Mouse (Mus musculus) CH12F3 (cell line): ENCODE measurements around the gene Eif3l.

ENCODE experiments used
- in situ Hi-C: fragments of 300-500 bp; cut with MboI; formaldehyde crosslinking; loops from 2 replicates; pipeline ENCODE4 v1.14.3; 2020; ENCODE audit warnings: low sequenced_read_pairs

Eif3l gene

DNA sequence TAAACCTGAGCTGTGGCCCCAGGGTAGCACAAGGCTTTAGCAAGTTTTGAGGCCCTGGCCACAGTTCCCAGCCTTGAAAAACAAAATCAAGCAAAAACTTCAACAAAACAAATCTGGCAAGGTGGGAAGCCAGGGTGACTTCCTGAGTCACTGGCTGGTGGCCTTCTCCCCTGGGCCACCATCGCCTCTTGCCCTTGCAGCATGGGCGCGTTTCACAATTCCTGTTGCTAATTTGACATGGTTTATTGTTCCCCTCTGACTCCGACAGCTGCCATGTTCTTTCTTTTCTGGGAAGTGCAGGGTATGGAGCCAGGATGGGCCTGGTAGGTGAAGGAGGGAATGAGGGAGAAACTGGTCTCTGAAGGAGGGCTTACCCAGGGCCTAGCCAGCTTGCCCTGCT is 47.1 kb downstream of the Eif3l start:
- in situ Hi-C loops: no loop called here

DNA sequence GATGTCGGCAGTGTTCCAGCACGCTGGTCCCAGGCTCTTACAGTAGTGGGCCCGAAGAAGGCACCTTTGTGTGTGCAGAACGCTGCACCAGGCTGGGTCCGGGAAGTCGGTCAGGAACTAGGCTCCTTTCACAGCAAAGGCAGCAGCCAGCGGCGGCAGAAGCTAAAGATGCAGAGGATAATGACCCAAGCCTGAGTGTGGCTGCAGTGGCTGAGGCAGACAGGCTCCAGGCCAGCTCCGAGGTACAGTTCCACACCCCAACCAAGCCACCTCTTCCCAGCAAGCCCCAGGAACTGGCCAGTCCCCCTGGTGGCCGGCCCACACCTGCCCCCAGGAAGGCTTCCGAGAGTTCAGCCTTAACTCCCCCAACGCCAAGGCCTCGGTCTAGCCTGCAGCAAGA is 47.6 kb downstream of the Eif3l start:
- in situ Hi-C loops: no loop called here

DNA sequence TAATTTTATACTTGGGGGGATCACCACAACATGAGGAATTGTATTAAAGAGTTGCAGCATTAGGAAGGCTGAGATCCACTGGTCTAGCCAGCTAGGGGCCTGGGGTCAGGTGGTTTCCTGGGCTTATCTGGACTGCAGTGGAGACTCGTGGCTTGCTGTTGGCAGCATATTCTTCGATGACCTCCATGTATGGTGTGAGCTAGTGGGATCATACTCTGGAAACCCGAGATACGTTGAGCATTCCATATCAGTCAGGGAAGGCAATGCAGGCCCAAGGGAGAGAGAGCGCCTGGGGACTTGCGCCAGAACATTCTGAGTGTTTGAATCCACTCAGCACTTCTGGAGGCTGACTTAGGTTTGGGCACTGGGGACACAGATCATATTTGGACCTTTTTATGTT is 48.8 kb downstream of the Eif3l start:
- in situ Hi-C loops: no loop called here

DNA sequence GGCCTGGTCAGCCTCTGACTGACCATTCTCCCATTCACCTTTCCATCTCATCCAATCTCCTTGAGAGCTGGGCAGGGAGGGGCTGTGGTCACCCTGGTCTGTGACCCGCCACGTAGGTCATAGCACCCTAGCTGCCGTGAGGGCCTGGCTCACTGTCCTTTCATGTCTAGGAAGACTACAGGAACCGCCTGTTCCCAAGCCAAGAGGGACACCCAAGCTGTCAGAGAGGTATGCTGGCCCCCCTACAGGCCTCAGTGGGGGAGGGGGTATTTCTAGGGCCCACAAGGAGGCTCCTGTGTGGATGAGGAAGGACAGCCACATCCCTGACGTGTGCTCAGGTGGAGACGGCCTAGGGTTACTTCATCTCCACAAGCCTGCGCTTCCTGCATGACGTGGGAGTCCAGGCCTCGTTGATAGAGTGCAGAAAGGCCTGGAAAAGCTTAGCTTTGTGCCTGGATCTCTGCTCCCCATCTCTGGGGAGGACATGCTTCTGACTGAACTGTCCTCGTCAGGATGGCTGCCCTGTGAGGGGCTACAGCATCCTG is 49.4 kb downstream of the Eif3l start:
- in situ Hi-C loops: no loop called here

DNA sequence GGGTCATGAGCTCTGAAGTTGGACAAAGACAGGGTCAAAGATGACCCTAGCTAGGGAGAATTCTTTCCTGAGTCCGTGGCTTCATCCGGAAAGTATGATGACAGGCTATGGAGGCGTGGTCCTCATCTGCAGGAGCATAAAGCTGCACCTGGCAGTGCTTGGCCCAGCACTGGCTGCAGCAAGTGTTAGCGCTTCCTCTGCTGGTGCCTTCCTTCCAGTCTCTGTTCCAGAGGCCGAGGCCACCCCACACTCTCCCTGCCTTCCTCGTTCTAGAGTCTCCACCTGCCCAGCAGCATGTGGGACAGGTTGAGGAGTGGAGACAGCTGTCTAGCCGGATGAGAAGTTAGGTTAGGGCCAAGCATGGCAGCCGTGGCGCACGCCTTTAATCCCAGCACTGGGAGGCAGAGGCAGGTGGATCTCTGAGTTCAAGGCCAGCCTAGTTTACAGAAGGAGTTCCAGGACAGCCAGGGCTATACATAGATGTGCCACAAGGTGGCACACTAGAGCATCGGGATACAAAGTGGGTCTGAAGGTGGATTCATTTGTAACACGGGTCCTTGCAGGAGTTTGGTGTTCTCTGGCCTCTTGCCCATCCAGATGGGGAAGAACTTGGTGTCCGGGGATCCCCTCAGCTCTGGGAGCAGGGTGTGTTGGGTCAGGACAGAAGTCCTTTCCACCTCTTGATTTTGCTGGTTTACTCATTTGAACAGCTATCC is 51.4 kb downstream of the Eif3l start:
- in situ Hi-C loops: no loop called here

DNA sequence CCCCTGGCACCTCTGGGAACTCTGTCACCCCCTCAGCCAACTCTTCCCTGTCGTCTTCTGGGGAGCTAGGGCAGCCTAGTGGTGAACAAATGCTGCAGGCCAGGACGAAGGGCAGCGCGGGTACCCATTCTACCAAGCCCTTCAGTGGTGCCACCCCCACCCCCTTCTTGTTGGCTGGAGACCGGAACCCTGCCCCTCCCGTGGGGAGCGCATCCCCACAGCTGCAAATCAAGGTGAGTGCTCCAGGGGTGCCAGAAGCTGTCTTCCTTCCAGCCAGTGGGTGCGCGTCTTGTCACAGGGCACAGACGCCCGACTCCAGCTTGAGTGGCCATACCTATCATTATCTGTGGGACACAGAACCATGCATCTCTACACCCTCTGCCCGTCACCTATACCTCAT is 52.1 kb downstream of the Eif3l start:
- in situ Hi-C loops: no loop called here

DNA sequence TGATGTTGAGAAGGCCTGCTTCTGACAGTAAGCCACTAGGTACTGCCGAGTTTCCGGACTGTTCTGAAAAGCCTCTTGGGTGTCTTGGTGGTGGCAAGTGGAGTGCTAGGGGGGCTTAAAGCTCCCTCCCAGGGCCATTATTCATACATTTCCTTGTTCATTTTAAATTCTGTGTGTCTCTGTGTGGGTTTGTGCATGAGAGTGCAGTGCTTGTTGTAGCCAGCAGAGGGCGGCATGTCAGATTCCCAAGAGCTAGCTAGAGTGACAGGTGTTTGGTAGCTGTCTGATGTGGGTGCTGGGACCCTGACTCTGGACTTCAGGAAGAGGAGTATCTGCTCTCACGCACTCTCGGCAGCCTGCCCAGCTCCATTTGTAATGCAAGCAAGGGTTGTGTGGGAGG is 53.2 kb downstream of the Eif3l start:
- in situ Hi-C loops: no loop called here

DNA sequence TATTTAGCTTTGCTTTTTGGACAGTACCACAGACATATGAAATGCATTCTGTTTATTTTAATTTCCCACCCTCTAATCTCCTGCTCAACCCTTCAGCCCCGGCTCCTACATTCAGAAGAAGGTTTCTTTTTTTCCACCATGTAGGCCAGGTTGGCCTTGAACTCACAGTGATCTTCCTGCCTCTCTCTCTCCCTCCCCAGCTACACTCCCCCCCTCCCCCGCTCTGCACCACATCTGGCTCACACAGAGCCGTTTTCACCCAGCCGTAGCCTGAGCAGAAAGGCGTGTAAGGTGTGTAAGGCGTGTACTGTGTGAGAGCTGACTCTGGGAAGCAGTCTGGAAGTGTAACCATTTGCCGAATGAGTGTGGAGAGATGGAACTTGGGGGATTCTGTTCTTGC is 54.3 kb downstream of the Eif3l start:
- in situ Hi-C loops: no loop called here

DNA sequence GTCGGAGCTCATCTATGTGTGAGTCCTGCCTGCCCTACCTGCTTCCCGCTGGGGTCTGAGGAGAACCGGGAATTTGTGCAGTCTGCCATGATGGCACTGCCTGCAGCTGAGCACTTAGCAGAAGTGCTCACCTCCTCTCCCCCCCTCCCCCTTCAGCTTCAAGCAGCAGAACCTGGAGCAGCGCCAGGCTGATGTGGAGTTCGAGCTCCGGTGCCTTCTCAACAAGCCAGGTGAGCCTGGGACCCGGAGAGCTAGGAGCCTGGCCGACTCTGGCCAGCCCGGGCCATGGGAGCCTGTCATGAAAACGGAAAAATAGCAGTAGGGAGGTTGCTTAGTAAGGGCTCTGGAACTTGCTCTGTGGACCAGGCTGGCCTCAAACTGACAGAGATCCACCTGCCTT is 55.8 kb downstream of the Eif3l start:
- in situ Hi-C loops: no loop called here

DNA sequence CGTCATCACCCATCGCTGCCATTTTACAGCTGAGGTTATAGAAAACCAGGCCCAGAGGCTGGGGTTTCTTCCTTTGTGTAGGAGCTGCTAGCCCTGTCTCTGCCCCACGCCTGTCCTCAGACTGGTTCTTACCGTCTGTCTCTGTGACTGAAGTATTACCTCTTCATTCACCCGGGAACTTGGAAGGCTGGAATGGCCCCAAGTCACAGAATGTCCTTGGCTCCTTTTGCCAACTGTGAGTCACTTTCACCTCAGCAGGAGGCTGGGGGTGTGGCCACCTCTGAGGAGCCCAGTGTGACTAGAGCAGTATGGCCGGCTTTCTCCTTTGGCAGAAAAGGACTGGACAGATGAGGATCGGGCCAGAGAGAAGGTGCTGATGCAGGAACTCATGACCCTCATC is 56.5 kb downstream of the Eif3l start:
- in situ Hi-C loops: no loop called here

DNA sequence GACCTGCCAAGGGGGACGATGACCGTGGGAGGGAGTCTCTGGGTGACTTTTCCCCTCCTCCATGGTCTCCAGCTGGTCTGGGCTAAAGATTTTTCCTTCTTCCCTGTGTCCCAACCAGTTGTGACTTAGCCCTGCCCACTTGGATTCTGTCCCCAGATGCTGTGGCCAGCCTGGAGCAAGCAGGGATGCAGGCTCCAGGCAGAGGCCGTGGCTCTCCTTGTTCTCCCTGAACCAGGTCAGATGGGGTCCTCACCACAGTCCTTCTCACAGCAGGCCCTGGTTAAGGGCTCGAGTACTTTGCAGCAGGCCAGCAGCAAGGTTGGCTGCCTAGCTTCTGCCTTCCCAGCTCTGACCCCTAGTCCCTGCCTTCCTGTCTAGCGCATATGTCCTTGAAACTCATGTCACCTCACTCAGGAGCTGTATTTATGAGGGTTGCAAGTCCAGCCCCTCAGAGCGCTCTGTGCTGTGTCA is 58.2 kb downstream of the Eif3l start:
- in situ Hi-C loops: no loop called here

DNA sequence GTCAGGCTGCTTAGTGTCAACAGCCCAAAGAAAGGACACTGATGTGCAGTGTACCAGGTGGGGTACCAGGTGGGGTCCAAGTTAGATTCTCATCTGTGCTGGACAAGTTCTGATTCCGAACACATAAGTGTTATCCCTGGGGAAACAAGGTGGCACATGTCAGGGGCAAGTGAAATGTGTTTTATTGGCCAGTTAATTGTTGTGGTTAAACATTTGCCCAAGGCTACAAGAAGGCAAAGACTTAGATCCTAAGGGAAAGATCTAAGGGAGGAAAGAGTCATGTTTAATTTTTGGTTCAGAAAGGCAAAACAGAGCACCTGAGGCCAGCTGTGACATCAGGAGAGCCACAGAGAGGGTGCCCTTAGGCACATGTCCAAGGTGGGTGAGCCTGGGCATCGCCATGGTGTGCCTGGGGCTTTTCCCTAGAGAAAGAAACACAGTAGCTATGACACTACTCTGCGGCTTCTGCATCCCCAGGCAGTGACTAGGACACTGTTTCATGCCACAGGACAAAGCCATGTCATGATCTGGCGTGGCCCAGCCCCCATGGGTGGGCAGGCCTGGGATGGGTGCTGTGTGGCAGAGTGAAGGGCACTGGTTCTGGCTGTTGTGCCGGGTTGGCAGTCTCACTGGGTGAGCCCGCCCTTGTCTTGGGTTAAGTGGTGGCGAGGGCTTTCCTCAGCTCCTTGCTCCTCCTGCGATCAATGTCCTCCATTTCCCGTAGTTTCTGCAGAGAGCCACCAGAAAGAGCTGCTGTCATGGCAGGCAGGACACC is 59.7 kb downstream of the Eif3l start:
- in situ Hi-C loops: no loop called here

DNA sequence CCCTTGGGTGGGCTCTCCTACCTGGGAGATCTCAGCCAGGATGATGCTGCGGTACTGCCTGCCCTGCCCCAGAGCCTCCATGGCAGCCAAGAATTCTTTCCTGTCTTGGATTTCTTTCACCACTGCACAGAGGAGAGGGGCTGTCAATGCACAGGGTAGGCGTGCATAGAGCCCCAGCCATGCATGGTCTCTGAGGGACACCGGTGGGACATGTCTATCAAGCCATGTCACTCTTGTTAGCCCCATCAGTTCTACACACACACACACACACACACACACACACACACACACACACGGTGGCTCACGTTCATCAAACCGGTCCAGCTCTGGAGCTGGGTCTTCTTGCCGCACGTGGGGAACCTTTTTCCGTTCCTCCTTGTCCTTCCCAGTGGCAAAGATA is 60.4 kb downstream of the Eif3l start:
- in situ Hi-C loops: no loop called here

DNA sequence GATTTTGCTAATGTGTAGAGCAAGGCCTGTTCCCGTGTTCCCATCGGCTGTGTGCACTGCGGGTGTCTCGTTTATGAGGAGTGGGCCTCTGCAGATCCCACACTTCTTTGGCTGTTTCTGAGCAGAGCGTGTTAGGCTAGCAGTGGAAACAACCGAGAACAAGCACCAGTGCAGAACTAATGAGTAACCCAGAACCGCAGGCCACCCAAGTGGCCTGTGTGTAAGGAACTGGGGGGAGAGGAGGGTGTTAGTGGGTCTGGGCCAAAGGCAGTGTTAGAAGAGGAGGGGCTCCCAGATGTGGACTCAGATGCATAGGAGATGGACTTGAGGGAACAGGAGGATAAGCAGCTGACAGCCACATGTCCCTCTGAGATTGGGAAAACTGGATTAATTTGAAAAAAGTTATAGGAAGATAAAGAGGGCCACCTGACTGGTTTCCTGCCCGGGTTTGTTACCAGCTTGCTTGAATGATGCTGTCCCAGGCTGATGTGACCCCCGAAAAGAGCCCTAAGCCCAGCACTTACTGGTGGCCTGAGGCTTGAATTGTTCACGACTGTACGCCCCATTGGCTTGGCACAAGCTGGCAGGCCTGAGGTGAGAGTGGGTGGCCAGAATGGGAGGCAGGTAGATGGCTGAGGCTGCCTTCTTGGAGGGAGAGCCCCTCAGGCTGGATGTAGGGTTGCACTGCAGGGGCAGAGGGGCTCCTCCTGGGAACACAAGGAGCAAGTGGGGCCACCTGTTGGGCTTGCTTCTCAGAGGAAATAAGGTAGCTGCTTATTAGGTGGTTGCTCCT is 61.0 kb downstream of the Eif3l start:
- in situ Hi-C loops: no loop called here

DNA sequence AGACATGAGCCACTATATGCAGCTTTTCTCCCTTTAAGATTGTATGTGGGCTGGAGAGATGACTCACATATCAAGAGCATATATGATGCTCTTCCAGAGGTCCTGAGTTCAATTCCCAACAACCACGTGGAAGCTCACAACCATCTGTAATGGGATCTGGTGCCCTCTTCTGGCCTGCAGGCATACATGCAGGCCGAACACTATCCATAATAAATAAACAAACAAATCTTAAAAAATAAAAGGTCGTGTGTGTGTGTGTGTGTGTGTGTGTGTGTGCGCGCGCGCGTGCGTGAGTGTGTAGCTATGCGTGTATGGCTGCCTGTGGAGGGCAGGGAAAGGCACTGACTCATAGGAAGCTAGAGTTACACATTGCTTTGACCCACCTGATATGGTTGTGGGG is 64.7 kb downstream of the Eif3l start:
- in situ Hi-C loops: no loop called here

DNA sequence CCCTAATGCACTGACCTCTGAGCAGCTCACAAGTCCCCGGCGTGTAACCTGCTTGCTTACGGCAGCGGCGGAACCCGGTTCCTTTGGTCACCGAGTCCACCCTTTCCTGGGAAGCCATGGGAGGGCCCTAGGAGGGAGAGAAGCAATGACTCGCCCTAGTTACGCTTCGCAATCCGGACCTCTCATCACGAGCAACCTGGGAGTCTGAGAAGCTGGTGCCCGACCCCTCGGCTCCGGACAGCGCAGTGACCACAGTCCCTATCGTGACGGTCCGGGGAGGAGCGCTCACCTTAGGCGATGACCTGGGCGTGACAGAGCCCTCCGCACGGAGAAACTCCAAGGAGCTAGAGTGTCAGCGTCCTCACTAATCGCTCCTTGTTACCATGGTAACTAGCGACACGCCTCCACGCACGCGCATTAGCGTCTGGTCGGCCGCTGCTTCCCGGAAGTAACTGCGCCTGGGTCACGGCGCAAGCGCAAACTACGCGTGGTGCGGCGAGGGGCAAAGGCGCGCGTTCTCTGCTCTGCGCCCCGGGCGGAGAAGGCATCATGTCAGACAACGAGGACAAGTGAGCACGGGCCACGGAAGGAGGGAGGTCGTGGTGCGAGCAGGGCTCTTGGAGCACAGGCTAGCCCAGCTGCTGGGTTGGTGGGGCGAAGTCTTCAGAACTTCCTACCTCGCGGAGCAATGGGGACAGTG is 66.0 kb downstream of the Eif3l start, which contains the start of the genes Polr2f and 1700088E04Rik:
Gene Polr2f (plus strand): TSS at position 144 of the 700 bp plus-strand sequence.
Gene 1700088E04Rik (minus strand): TSS at position 388 of the 700 bp plus-strand sequence.
- in situ Hi-C loops: no loop called here

DNA sequence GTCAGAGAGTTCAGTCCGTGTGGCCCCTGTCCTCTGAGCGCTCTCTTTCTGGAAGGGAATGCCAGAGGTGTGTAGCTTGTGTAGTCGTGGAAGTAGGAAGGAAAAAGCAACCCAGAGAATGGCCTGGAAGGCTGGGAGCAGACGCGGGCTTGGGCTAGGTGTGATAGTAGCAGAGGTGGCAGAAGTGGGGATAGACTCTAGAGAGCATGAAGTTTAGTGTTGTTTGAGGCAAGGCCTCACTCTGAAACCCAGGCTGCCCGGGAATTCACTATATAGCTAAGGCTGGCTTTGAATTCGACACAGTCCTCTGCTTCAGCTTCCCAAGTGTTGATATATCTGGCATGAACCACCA is 66.6 kb downstream of the Eif3l start:
- in situ Hi-C loops: no loop called here

DNA sequence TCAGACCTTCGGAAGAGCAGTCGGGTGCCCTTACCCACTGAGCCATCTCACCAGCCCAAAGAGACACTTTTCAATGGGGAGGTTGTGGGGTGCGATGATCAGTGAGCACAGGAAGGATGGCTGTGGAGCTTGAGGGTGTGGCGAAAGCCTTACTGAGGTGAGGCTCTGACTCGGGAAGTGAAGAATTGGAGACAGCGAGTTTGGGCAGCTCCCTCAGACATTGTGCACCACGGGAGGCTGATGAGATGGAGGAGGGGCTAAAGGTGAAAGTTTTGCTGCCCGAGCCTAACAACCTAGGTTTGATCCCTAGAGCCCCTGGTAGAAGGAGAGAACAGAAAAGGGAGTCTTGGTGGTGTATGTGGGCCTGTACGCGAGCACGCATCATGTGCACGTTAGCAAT is 68.3 kb downstream of the Eif3l start:
- in situ Hi-C loops: no loop called here
